Mouse (Mus musculus) liver, embryonic 14.5 days (tissue): ENCODE measurements around the gene Etv6.

Source experiments
- CTCF ChIP-seq: IDR thresholded peaks from 2 replicates; pipeline ENCODE4 v1.5.1; 2016; ENCODE audit warnings: antibody characterized with exemption, low read depth, control low read depth
- EP300 ChIP-seq: IDR thresholded peaks from 2 replicates; pipeline ENCODE4 v1.6.1; 2016; ENCODE audit warnings: antibody characterized with exemption, low read depth

GRCm38 (mm10) chr6:134282095-134282494, 246.6 kb downstream of the Etv6 start:
- TF ChIP-seq CTCF (no peak), EP300 (no peak)
